Mouse (Mus musculus) cerebellum, postnatal 36 days (tissue): Measurements from ENCODE around the gene Rab3il1.

ENCODE experiments used
- DNase-seq, 2 experiments: peaks; one replicate each; pipeline ENCODE4 v3.0.0; 2021 to 2022; ENCODE audit warnings: mixed read lengths in 2 of 2

Rab3il1 gene

DNA sequence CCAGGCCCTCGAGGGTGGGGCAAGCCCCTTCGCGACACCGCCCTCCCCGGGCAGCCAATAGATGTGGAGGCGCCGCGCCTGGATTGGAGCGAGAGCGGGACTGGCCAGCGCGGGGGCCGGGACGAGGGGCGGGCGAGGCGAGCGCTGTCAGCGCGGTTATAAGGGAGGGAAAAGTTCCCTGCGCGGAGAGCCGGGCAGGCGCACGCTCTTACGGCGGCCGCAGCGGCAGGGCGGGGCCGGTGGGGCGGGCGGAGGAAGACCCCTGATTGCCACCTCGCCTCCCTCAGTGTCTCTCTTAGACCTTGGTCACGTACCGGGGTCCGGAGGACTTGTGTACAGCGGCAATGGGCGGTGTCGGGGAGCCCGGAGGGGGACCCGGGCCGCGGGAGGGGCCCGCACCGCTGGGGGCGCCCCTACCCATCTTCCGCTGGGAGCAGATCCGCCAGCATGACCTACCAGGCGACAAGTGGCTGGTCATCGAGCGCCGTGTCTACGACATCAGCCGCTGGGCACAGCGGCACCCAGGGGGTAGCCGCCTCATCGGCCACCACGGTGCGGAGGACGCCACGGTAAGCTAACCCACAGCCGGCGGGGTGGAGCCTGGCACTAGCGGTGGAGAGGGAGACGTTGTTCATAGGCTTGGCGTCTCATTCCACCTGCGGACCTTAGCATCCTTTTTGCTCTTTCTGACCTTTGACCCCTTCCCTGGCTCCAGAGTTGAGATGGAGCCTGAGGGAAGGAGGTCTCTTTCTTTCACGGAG lies 40.1 kb downstream of the Rab3il1 start, which contains the start of gene Fads3:
Fads3 (plus strand) TSS at position 182 of the 761 bp plus-strand sequence.
- DNase-seq, result peak in 1 of 2 experiments; percentile 84

DNA sequence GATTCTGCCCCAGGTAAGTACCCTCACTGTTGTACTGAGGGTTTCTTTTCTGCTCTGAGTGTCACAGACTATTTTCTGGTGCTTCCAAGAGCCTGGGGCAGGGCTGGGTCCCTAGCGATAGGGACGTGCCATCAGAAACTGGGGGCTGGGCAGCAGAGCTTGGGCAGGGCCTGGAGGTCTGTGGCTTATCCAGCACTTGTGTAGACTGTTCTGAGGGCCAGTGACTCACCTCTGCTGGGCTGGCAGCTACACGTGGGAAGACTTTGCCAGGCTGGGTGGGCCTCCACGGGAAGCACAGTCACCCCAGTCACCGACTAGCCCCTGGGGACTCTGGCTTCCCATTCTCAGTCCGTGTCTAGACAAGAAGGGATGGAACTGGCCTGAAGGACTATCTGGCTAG lies 40.8 kb downstream of the Rab3il1 start:
- DNase-seq, result no peak

DNA sequence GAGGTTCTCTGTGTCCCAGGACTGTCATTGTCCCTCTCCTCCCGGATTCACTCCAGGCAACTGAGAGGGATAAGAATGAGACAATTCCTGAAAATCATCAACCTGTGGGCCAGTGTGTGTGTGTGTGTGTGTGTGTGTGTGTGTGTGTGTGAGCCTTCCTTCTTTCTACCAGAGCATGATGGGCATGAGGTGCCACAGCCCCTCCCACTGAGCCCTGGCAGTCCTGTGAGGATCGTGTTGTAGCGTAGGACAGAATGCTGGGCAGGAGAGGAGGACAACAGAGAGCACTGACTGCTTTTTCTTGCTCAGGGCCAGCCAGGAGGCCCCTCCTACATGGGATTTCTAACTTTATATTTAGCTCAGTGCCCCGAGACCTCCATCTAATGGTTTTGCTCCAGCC lies 41.3 kb downstream of the Rab3il1 start:
- no peak for DNase-seq

DNA sequence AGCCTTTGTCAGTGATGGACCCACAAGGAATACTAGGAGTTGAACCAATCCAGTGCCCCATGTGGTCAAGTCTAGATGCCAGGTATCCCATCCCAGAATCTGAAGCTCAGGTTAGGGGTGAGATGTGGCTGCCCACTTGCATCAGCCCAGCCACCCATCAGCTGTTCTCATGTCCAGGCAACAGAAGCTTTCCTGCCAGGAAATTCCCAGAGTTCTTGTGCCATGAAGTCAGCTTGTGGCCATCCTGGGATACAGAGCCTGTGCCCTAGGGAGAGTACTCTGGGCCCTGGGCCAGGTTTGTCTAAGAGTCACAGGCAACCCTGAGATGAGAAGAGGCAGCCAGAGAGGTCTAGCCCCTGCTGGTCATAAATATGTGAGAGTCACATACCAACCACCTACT lies 42.2 kb downstream of the Rab3il1 start:
- no peak for DNase-seq

DNA sequence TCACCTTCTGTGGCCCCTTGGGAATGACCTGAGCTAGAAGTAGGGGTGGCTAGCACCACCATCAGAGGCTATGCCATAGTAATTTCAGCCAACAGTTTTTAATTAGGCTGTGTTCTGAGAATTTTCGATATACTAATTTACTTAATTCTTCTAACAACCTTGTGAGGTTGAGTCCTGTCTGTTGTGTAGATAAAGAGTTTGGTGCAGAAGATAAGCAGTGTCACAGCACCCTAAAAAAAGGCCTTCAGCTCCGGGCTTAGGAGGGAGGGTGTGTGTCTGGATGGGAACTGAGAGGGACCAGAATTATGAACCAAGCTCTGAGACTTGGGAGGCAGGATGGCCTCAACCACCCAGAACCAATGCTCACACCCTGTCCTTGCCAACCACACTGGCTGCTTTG lies 44.2 kb downstream of the Rab3il1 start:
- no peak for DNase-seq

GRCm38 (mm10) chr19:10046346-10046745 lies 44.9 kb downstream of the Rab3il1 start:
- DNase-seq, result no peak

DNA sequence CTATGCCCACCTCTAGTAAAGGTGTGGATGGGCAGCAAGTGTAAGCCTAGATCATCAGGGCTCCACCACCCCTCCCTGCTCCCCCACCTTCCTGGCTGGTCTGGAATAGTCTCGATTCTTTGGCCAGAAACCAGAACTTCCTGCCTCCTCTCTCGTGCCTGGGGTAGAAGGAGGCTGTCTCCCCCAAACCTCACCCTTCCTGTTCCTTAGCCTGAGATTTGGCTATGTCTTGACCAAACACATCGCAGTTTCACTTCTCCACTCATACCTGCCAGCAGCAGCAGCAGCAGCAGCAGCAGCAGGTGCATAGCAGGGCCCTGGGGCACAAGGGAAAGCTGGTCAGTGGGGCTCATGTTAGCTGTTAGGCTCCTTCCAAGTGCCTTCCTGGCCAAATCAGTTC lies 45.5 kb downstream of the Rab3il1 start:
- no peak for DNase-seq

- no peak for DNase-seq
These were observed 48.1 kb downstream of the Rab3il1 start for GRCm38 (mm10) chr19:10049533-10049932.

DNA sequence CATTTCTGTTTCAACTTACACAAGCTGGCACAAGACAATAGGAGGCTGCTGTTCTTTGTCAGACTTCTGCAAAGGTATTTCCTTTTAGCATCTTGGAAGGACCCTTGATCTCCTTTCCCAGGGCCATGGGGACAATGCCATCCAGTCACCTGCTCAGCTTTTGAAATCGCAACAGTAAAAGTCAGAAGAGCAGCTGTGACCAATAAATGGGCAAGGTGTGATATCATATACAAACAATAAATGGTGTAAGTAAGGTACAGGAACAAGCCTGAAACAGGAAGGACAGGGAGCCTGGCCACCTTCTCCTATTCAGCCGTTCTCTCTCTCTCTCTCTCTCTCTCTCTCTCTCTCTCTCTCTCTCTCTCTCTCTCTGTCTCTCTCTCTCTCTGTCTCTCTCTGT lies 49.0 kb downstream of the Rab3il1 start:
- DNase-seq, result no peak

- DNase-seq, result no peak
These were observed 51.2 kb downstream of the Rab3il1 start for GRCm38 (mm10) chr19:10052698-10053097.

- DNase-seq, result no peak
These were observed 52.3 kb downstream of the Rab3il1 start for GRCm38 (mm10) chr19:10053692-10054260.

DNA sequence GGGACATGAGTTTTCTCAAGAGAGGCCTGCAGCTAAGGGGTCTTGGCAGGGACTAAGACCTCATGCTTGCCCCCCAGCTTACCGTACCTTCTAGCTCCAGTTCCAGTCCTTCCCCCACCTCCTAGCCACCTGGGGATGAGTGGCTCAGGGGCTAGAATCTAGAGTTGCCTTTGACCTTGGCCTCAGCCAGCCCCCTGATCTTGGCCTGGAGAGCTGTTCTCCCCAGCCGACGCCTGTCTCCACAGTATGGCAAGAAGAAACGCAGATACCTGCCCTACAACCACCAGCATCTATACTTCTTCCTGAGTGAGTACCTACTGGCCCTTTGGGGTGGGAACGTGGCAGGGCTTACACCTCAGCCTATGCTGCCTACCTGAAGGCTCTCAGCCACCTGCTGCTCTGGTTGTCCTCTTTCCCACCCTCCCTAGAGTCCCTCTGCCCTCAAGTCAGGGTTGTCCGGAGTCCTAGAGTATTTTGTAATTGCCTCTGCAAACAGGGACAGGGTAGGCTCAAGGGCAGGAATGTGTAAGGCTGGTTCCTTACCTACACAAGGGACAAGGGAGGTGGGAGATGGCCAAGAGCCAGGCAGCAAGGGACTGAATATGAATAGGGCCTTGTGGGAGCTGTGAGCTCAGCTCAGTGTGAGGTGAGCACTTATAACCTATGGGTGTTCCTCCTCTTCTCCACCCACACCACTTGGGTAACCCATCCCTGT lies 53.0 kb downstream of the Rab3il1 start:
- DNase-seq, result no peak

DNA sequence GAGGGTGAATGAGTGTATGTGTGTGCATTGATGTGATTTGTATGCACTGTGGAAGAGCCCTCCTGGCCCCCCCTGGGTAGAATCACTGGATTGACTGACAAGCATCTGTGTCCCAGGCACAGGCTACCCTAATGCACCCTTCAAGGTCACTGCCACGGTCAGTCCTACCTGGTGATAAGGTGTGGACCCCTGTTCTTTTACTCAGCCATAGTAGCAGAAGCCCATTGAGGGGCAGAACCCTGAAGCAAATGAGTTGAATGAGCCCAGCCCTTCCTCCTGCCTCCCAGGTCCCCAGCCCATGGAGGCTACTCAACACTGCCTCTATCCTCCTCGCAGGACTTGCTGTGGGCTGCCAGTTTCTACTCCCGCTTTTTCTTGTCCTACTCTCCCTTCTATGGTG lies 53.8 kb downstream of the Rab3il1 start:
- no peak for DNase-seq

DNA sequence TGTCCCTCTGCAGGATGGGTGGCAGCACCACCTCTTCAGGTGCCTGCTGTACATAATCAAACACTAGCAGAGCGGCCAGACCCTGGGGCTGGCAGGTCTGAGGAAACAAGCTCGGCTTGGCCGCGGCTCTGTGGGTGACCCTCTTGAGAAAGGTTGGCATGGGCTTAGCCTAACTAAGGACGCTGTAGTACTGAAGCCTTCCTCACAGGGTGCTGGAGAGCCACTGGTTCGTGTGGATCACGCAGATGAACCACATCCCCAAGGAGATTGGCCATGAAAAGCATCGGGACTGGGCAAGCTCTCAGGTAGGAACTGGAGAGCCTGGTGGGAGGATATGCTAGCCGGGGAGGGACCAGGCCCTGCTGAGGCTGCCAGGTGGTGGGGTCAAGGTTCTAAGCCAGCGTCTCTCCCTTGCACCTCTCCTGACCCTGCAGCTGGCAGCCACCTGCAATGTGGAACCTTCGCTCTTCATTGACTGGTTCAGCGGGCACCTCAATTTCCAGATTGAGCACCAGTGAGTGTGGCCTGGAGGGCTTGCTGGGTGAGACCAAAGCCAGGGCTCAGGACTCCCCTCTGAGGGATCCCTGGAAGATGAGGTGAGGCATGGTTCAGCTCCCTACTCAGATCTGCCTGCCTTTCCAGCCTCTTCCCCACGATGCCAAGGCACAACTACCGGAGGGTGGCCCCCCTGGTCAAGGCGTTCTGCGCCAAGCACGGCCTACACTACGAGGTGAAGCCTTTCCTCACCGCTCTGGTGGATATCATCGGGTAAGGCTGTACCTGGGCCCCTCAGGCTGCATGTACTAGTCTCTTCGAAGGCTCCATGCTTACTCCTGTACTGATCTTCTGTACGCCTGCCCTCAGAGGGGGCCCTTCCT lies 54.6 kb downstream of the Rab3il1 start:
- no peak for DNase-seq

GRCm38 (mm10) chr19:10056686-10057085 lies 55.2 kb downstream of the Rab3il1 start:
- DNase-seq, result no peak

DNA sequence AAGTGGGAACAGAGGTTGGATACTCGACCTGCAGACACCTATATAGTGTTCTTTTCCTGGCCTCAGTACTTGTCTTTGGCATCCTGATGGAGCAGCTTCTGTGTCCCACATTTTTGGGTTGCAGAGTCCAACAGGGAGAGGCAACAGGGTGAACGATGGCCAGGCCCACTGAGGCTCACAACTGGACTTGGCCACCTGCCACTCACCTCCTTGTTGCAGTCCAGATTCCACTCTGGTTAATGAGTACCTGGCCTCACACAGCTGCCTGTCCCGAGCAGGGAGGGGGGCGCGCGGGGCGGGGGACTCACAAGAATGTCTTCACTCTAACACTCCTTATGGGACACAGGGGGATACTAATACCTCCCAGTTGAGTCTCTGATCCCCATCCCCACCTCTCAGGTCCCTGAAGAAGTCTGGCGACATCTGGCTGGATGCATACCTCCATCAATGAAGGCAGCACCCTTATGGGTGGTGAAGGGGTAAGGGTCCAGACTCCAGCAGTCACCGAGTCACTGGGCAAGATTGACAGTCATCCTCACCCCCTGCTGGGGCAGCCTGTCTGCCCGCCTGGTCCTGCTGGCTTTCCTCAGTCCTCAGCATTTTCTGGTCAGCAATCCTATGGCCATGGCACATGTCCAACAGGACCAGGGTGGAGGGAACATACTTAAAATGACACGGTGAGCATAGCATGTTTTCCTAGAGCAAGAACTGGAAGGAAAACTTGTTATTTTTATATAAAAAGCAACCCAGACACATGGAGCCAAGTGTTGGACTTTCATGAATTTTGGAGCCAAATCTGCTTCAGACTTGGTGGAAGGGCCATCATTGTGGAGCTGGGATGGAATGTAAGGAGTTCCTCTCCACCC lies 56.2 kb downstream of the Rab3il1 start:
- DNase-seq, result no peak

DNA sequence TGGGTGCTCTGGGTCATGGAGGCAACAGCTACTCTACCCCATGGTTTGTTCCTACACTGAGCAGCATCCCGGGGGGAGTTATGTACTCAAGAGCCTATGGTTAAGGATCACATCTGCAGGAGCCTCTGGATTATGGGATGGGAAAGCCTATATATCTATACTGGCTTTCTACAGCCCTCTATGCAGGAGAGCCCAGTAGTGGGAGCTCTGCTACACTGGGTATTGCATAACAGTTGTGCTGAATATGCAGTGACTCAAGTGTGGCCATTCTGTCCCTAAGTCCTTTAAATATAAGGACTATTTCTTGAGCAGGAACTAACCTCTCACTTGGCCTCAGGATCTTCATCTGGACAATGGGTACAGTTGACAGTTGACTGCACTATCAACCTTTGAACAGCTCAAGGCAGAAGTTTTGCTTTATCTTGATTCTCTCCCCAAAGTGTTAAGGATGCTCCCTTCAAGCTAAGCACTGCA lies 56.9 kb downstream of the Rab3il1 start:
- DNase-seq, result no peak

GRCm38 (mm10) chr19:10058876-10059427 lies 57.5 kb downstream of the Rab3il1 start:
- no peak for DNase-seq

DNA sequence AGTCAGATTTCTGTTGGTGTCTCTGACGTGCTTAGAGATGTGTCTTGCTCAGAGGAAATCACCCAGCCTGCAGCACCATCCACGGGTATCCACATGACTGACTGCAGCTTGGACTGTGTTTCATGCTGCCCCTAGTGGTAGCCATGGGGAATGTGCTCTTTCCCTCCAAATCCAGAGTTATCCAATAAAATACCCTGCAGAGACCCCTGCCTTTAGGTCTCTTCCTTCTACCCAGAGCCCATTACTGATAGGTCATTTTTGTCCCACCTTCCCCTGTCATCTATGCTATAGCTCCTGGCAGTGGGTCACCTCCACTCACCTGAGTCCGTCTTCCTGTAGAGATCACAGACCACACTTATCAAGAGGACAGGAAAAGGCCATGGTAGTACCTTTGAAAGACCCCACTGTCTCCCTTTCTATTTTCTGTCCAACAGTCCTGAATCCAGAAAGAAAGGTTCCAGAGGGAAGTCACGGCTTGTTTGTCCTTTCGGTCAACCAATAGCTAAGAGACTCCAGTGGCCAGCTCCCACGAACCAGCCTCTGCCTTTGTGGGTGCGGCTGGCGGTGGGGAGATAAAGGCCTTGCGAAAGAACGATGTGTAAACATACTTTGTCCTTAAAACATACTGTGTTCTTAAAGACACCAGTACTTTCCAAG lies 58.6 kb downstream of the Rab3il1 start:
- DNase-seq, result peak; percentile 26 to 36

GRCm38 (mm10) chr19:10060783-10061590 lies 59.5 kb downstream of the Rab3il1 start:
- no peak for DNase-seq
